Mouse (Mus musculus): ENCODE measurements around the gene Gpr25.

- no peak for TF ChIP-seq CTCF (IDR thresholded peaks at IDR 0.05; ENCODE audit: low read depth)
- no peak for TF ChIP-seq EP300 (IDR thresholded peaks at IDR 0.05; ENCODE audit: low read depth)
Observed at GRCm38 (mm10) chr1:136226626-136227025, 34.0 kb downstream of the Gpr25 start.

Measured in heart, postnatal 0 days (tissue).